Mouse (Mus musculus): ENCODE data around the gene Pak6. TPM values are rescaled to one million over a fixed set of nuclear protein-coding genes. Genes with fewer than 3 reads are reported as not detected.

Gene Pak6
- polyA plus RNA-seq, 2 experiments: 4.6 to 5.5 TPM

DNA sequence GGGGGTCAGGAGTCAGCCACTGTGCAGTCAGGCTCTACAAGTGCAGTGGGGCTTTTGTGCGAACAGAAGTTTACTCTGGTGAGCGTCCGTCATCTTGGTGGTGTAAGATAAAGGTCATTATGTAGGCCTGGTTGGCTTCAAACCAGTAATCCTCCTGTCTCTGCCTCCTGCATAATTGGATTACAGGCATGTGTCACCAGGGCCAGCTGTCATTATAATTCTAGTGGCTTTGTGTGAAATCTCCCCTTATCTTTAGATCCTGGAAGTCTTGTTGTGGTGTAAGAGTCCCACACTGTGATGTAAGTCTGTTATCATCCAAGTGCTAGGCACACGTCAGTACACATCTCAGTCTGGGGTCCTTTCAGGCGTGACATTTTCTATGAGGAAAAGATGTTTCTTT, 29.7 kb upstream of the Pak6 start:
- 81% methylated on average over 5 of the region's 5 CpGs for WGBS
- no peak for TF ChIP-seq POLR2A (IDR thresholded peaks at IDR 0.05; ENCODE audit: borderline replicate concordance, extremely low read depth, insufficient read depth, insufficient read length)
- no peaks in the 10 kb centered on the region for H3K9me3 ChIP-seq (ENCODE audit: control insufficient read depth, low read length)
- H3K27ac ChIP-seq (replicated peaks; ENCODE audit: low read depth, low read length): no peak overlapping the region
- DNase-seq (ENCODE audit: low spot score): no peak
- H3K36me3 ChIP-seq (ENCODE audit: control insufficient read depth, insufficient read depth, low read length): peaks cover 96% of the 10 kb centered on the region
- H3K4me1 ChIP-seq (ENCODE audit: control insufficient read depth, insufficient read depth, low read length): no peaks in the 10 kb centered on the region
- no peak overlapping the region for H3K4me3 ChIP-seq (replicated peaks; ENCODE audit: low read length)
- H3K4me2 ChIP-seq (replicated peaks; ENCODE audit: low read depth, low read length, severe bottlenecking): no peak overlapping the region
- no peak for ATAC-seq (ENCODE audit: low FRiP score, low read depth)
- no peak overlapping the region for H3K9ac ChIP-seq (ENCODE audit: low read depth, low read length, severe bottlenecking)
- no peaks in the 10 kb centered on the region for H3K27me3 ChIP-seq (ENCODE audit: control insufficient read depth, insufficient read depth, low read length)

DNA sequence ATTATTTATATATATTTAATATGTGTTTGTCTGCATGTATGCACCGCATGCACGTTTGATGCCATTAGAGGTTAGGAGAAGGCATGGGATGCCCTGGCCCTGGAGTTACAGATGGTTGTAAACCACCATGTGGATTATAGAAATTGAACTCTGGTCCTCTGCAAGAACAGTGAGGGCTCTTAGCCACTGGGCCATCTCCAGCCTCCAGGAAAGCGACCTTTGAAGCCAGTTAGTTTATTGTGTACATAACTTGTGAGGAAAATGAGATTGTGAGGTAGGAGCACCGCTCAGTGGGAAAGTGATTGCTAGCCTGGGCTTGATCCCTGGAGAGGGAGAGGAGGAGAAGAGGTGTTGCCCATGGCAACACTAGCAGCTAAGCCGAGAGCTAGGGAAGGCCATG, 25.8 kb upstream of the Pak6 start:
- no peak overlapping the region for H3K4me3 ChIP-seq (replicated peaks; ENCODE audit: low read length)
- TF ChIP-seq POLR2A (IDR thresholded peaks at IDR 0.05; ENCODE audit: borderline replicate concordance, extremely low read depth, insufficient read depth, insufficient read length): no peak
- no peak for ATAC-seq (ENCODE audit: low FRiP score, low read depth)
- H3K9me3 ChIP-seq (ENCODE audit: control insufficient read depth, low read length): no peaks in the 10 kb centered on the region
- WGBS: 83% methylated on average over 5 of the region's 5 CpGs
- H3K4me2 ChIP-seq (replicated peaks; ENCODE audit: low read depth, low read length, severe bottlenecking): no peak overlapping the region
- H3K27me3 ChIP-seq (ENCODE audit: control insufficient read depth, insufficient read depth, low read length): no peaks in the 10 kb centered on the region
- no peak overlapping the region for H3K27ac ChIP-seq (replicated peaks; ENCODE audit: low read depth, low read length)
- H3K4me1 ChIP-seq (ENCODE audit: control insufficient read depth, insufficient read depth, low read length): no peaks in the 10 kb centered on the region
- H3K36me3 ChIP-seq (ENCODE audit: control insufficient read depth, insufficient read depth, low read length): peaks cover 87% of the 10 kb centered on the region
- no peak overlapping the region for H3K9ac ChIP-seq (ENCODE audit: low read depth, low read length, severe bottlenecking)
- DNase-seq (ENCODE audit: low spot score): no peak

DNA sequence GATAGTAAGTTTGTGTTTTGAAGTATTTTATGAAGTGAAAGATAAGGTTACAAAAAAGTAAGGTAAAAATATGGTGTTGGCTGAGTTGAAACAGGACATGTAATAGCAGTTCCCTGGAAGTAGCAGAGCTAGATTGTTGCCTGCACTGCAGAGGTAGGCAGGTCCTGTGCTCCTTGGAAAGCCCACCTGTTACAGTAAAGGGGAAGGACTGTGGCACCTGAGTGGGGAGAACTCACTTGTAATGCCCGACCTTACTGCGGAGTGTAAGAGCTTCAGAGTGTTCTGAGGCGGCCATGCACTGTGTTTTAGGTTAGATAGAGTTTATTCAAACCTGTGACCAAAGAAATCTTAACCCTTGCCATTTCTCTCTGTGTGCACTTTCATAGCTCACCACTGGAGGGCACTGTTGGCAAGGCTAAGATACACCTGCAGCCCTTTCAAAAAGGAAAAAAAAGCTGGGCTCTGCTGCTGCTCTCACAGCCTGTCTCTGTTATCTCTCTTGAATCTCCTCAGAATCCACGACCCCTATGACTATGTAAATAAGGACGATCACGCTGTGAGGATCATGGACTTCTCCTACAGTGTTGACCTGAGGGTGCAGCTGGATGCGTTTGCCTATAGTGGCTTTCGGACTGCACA, 25.1 kb upstream of the Pak6 start:
- peak; percentile 76 for DNase-seq (ENCODE audit: low spot score)

GRCm38 (mm10) chr2:118638686-118639085, 24.4 kb upstream of the Pak6 start:
- Histone ChIP-seq H3K9ac (ENCODE audit: low read depth, low read length, severe bottlenecking) (no peak overlapping the region), H3K36me3 (ENCODE audit: control insufficient read depth, insufficient read depth, low read length) (peaks cover 84% of the 10 kb centered on the region), H3K4me3 (replicated peaks; ENCODE audit: low read length) (no peak overlapping the region), H3K4me2 (replicated peaks; ENCODE audit: low read depth, low read length, severe bottlenecking) (no peak overlapping the region), H3K4me1 (ENCODE audit: control insufficient read depth, insufficient read depth, low read length) (no peaks in the 10 kb centered on the region), H3K9me3 (ENCODE audit: control insufficient read depth, low read length) (no peaks in the 10 kb centered on the region), H3K27me3 (ENCODE audit: control insufficient read depth, insufficient read depth, low read length) (no peaks in the 10 kb centered on the region), H3K27ac (replicated peaks; ENCODE audit: low read depth, low read length) (no peak overlapping the region)
- ATAC-seq (ENCODE audit: low FRiP score, low read depth) (no peak), DNase-seq (ENCODE audit: low spot score) (no peak)
- TF ChIP-seq POLR2A (IDR thresholded peaks at IDR 0.05; ENCODE audit: borderline replicate concordance, extremely low read depth, insufficient read depth, insufficient read length): no peak
- 87% methylated on average over 8 of the region's 8 CpGs for WGBS

More for the DNA sequence above, 25.1 kb upstream of the Pak6 start:
- Histone ChIP-seq H3K4me3 (replicated peaks; ENCODE audit: low read length) (no peak overlapping the region), H3K4me2 (replicated peaks; ENCODE audit: low read depth, low read length, severe bottlenecking) (no peak overlapping the region), H3K27ac (replicated peaks; ENCODE audit: low read depth, low read length) (no peak overlapping the region), H3K36me3 (ENCODE audit: control insufficient read depth, insufficient read depth, low read length) (peaks cover 85% of the 10 kb centered on the region), H3K9me3 (ENCODE audit: control insufficient read depth, low read length) (no peaks in the 10 kb centered on the region), H3K27me3 (ENCODE audit: control insufficient read depth, insufficient read depth, low read length) (no peaks in the 10 kb centered on the region), H3K4me1 (ENCODE audit: control insufficient read depth, insufficient read depth, low read length) (no peaks in the 10 kb centered on the region), H3K9ac (ENCODE audit: low read depth, low read length, severe bottlenecking) (no peak overlapping the region)
- no peak for TF ChIP-seq POLR2A (IDR thresholded peaks at IDR 0.05; ENCODE audit: borderline replicate concordance, extremely low read depth, insufficient read depth, insufficient read length)
- peak; percentile 65 for ATAC-seq (ENCODE audit: low FRiP score, low read depth)
- 47% methylated on average over 8 of the region's 8 CpGs for WGBS

GRCm38 (mm10) chr2:118641147-118641546, 22.0 kb upstream of the Pak6 start:
- Histone ChIP-seq H3K36me3 (ENCODE audit: control insufficient read depth, insufficient read depth, low read length) (peaks cover 76% of the 10 kb centered on the region), H3K27ac (replicated peaks; ENCODE audit: low read depth, low read length) (no peak overlapping the region), H3K9ac (ENCODE audit: low read depth, low read length, severe bottlenecking) (no peak overlapping the region), H3K9me3 (ENCODE audit: control insufficient read depth, low read length) (no peaks in the 10 kb centered on the region), H3K27me3 (ENCODE audit: control insufficient read depth, insufficient read depth, low read length) (no peaks in the 10 kb centered on the region), H3K4me1 (ENCODE audit: control insufficient read depth, insufficient read depth, low read length) (no peaks in the 10 kb centered on the region), H3K4me3 (replicated peaks; ENCODE audit: low read length) (no peak overlapping the region), H3K4me2 (replicated peaks; ENCODE audit: low read depth, low read length, severe bottlenecking) (no peak overlapping the region)
- WGBS: 41% methylated on average over 2 of the region's 2 CpGs
- ATAC-seq (ENCODE audit: low FRiP score, low read depth) (no peak), DNase-seq (ENCODE audit: low spot score) (no peak)
- TF ChIP-seq POLR2A (IDR thresholded peaks at IDR 0.05; ENCODE audit: borderline replicate concordance, extremely low read depth, insufficient read depth, insufficient read length): no peak
